Mouse (Mus musculus): ENCODE measurements around the gene A930002H24Rik. TPM values are rescaled to one million over a fixed set of nuclear protein-coding genes. Genes with fewer than 3 reads are reported as not detected.

A930002H24Rik gene
- 1.4 and 2.5 TPM in 2 replicates for polyA plus RNA-seq (2015; fragmentation: Nextera tagmentation; extraction: Ambion mirVana)

- H3K4me2 ChIP-seq (ENCODE audit: low read depth, low read length), result peak within 1 kb of the TSS; percentile 95
- H3K9ac ChIP-seq (ENCODE audit: low read length), result peak within 1 kb of the TSS; percentile 92
- no peaks in the 10 kb centered on the region for H3K27me3 ChIP-seq (ENCODE audit: control insufficient read depth, insufficient read depth, low read length)
- peak; percentile 100 for ATAC-seq (ENCODE audit: insufficient read depth, low FRiP score)
- no peaks in the 10 kb centered on the region for H3K9me3 ChIP-seq (replicated peaks; ENCODE audit: control insufficient read depth, low read length)
- H3K4me3 ChIP-seq (replicated peaks; ENCODE audit: low read length), result peak within 1 kb of the TSS; percentile 96
- WGBS, result 0% methylated on average over 55 of the region's 55 CpGs
- peak within 1 kb of the TSS; percentile 86 for H3K27ac ChIP-seq (ENCODE audit: low read length)
- peaks cover 10% of the 10 kb centered on the region; the same call in 1 of the 2 replicates for H3K4me1 ChIP-seq (ENCODE audit: control insufficient read depth, insufficient read depth, low read length)
- H3K36me3 ChIP-seq (ENCODE audit: control insufficient read depth, insufficient read depth, low read length), result no peaks in the 10 kb centered on the region
Observed at GRCm38 (mm10) chr17:63863647-63864149, at the start of gene A930002H24Rik. Gene A930002H24Rik, minus strand, starts transcription at chr17:63863791.

GRCm38 (mm10) chr17:63909297-63909696 is 45.7 kb upstream of the A930002H24Rik start:
- no peak overlapping the region for H3K9ac ChIP-seq (ENCODE audit: low read length)
- H3K9me3 ChIP-seq (replicated peaks; ENCODE audit: control insufficient read depth, low read length), result no peaks in the 10 kb centered on the region
- no peaks in the 10 kb centered on the region for H3K4me1 ChIP-seq (ENCODE audit: control insufficient read depth, insufficient read depth, low read length)
- no peaks in the 10 kb centered on the region for H3K27me3 ChIP-seq (ENCODE audit: control insufficient read depth, insufficient read depth, low read length)
- no peak overlapping the region for H3K4me2 ChIP-seq (ENCODE audit: low read depth, low read length)
- H3K27ac ChIP-seq (ENCODE audit: low read length), result no peak overlapping the region
- peaks cover 3% of the 10 kb centered on the region; the same call in 1 of the 2 replicates for H3K36me3 ChIP-seq (ENCODE audit: control insufficient read depth, insufficient read depth, low read length)
- WGBS, result 93% methylated on average over 4 of the region's 4 CpGs
- H3K4me3 ChIP-seq (replicated peaks; ENCODE audit: low read length), result no peak overlapping the region
- no peak for ATAC-seq (ENCODE audit: insufficient read depth, low FRiP score)

- H3K9ac ChIP-seq (ENCODE audit: low read length), result no peak overlapping the region
- no peak for ATAC-seq (ENCODE audit: insufficient read depth, low FRiP score)
- H3K4me2 ChIP-seq (ENCODE audit: low read depth, low read length), result no peak overlapping the region
- no peak overlapping the region for H3K4me3 ChIP-seq (replicated peaks; ENCODE audit: low read length)
- no peaks in the 10 kb centered on the region for H3K4me1 ChIP-seq (ENCODE audit: control insufficient read depth, insufficient read depth, low read length)
- H3K27ac ChIP-seq (ENCODE audit: low read length), result no peak overlapping the region
- no peaks in the 10 kb centered on the region for H3K9me3 ChIP-seq (replicated peaks; ENCODE audit: control insufficient read depth, low read length)
- WGBS, result 86% methylated on average over 7 of the region's 7 CpGs
- H3K27me3 ChIP-seq (ENCODE audit: control insufficient read depth, insufficient read depth, low read length), result no peaks in the 10 kb centered on the region
- no peaks in the 10 kb centered on the region for H3K36me3 ChIP-seq (ENCODE audit: control insufficient read depth, insufficient read depth, low read length)
Observed at GRCm38 (mm10) chr17:63897050-63897449, 33.5 kb upstream of the A930002H24Rik start.

GRCm38 (mm10) chr17:63895829-63896228 is 32.2 kb upstream of the A930002H24Rik start:
- Histone ChIP-seq H3K27ac (ENCODE audit: low read length) (no peak overlapping the region), H3K4me2 (ENCODE audit: low read depth, low read length) (no peak overlapping the region), H3K4me3 (replicated peaks; ENCODE audit: low read length) (no peak overlapping the region), H3K36me3 (ENCODE audit: control insufficient read depth, insufficient read depth, low read length) (no peaks in the 10 kb centered on the region), H3K4me1 (ENCODE audit: control insufficient read depth, insufficient read depth, low read length) (no peaks in the 10 kb centered on the region), H3K27me3 (ENCODE audit: control insufficient read depth, insufficient read depth, low read length) (no peaks in the 10 kb centered on the region), H3K9me3 (replicated peaks; ENCODE audit: control insufficient read depth, low read length) (no peaks in the 10 kb centered on the region), H3K9ac (ENCODE audit: low read length) (no peak overlapping the region)
- ATAC-seq (ENCODE audit: insufficient read depth, low FRiP score), result no peak
- WGBS, result 64% methylated on average over 3 of the region's 3 CpGs

GRCm38 (mm10) chr17:63890611-63891010 is 27.0 kb upstream of the A930002H24Rik start:
- H3K4me1 ChIP-seq (ENCODE audit: control insufficient read depth, insufficient read depth, low read length), result 0 out of 2 replicates have a peak, but pooled peaks cover 4% of the 10 kb centered on the region
- no peak overlapping the region for H3K4me2 ChIP-seq (ENCODE audit: low read depth, low read length)
- no peak overlapping the region for H3K27ac ChIP-seq (ENCODE audit: low read length)
- no peak for ATAC-seq (ENCODE audit: insufficient read depth, low FRiP score)
- H3K36me3 ChIP-seq (ENCODE audit: control insufficient read depth, insufficient read depth, low read length), result no peaks in the 10 kb centered on the region
- no peaks in the 10 kb centered on the region for H3K9me3 ChIP-seq (replicated peaks; ENCODE audit: control insufficient read depth, low read length)
- H3K9ac ChIP-seq (ENCODE audit: low read length), result no peak overlapping the region
- no peak overlapping the region for H3K4me3 ChIP-seq (replicated peaks; ENCODE audit: low read length)
- no peaks in the 10 kb centered on the region for H3K27me3 ChIP-seq (ENCODE audit: control insufficient read depth, insufficient read depth, low read length)

GRCm38 (mm10) chr17:63886988-63887387 is 23.4 kb upstream of the A930002H24Rik start:
- 0 out of 2 replicates have a peak, but pooled peaks cover 4% of the 10 kb centered on the region for H3K4me1 ChIP-seq (ENCODE audit: control insufficient read depth, insufficient read depth, low read length)
- 99% methylated on average over 2 of the region's 2 CpGs for WGBS

GRCm38 (mm10) chr17:63880009-63880408 is 16.4 kb upstream of the A930002H24Rik start:
- Histone ChIP-seq H3K4me2 (ENCODE audit: low read depth, low read length) (no peak overlapping the region), H3K4me3 (replicated peaks; ENCODE audit: low read length) (no peak overlapping the region), H3K27me3 (ENCODE audit: control insufficient read depth, insufficient read depth, low read length) (no peaks in the 10 kb centered on the region), H3K36me3 (ENCODE audit: control insufficient read depth, insufficient read depth, low read length) (no peaks in the 10 kb centered on the region), H3K9ac (ENCODE audit: low read length) (no peak overlapping the region), H3K4me1 (ENCODE audit: control insufficient read depth, insufficient read depth, low read length) (no peaks in the 10 kb centered on the region), H3K9me3 (replicated peaks; ENCODE audit: control insufficient read depth, low read length) (no peaks in the 10 kb centered on the region), H3K27ac (ENCODE audit: low read length) (no peak overlapping the region)
- 74% methylated on average over 4 of the region's 4 CpGs for WGBS
- ATAC-seq (ENCODE audit: insufficient read depth, low FRiP score), result no peak

More at GRCm38 (mm10) chr17:63886988-63887387, 23.4 kb upstream of the A930002H24Rik start:
- H3K4me2 ChIP-seq (ENCODE audit: low read depth, low read length), result no peak overlapping the region
- no peak overlapping the region for H3K4me3 ChIP-seq (replicated peaks; ENCODE audit: low read length)
- no peaks in the 10 kb centered on the region for H3K27me3 ChIP-seq (ENCODE audit: control insufficient read depth, insufficient read depth, low read length)
- H3K36me3 ChIP-seq (ENCODE audit: control insufficient read depth, insufficient read depth, low read length), result no peaks in the 10 kb centered on the region
- no peaks in the 10 kb centered on the region for H3K9me3 ChIP-seq (replicated peaks; ENCODE audit: control insufficient read depth, low read length)
- H3K9ac ChIP-seq (ENCODE audit: low read length), result no peak overlapping the region
- H3K27ac ChIP-seq (ENCODE audit: low read length), result no peak overlapping the region
- ATAC-seq (ENCODE audit: insufficient read depth, low FRiP score), result no peak

- Histone ChIP-seq H3K9ac (ENCODE audit: low read length) (no peak overlapping the region), H3K9me3 (replicated peaks; ENCODE audit: control insufficient read depth, low read length) (no peaks in the 10 kb centered on the region), H3K4me3 (replicated peaks; ENCODE audit: low read length) (no peak overlapping the region), H3K27me3 (ENCODE audit: control insufficient read depth, insufficient read depth, low read length) (no peaks in the 10 kb centered on the region), H3K4me1 (ENCODE audit: control insufficient read depth, insufficient read depth, low read length) (no peaks in the 10 kb centered on the region), H3K36me3 (ENCODE audit: control insufficient read depth, insufficient read depth, low read length) (no peaks in the 10 kb centered on the region), H3K4me2 (ENCODE audit: low read depth, low read length) (no peak overlapping the region), H3K27ac (ENCODE audit: low read length) (no peak overlapping the region)
- WGBS, result 75% methylated on average over 4 of the region's 4 CpGs
- no peak for ATAC-seq (ENCODE audit: insufficient read depth, low FRiP score)
Observed at GRCm38 (mm10) chr17:63878889-63879288, 15.3 kb upstream of the A930002H24Rik start.

- H3K4me3 ChIP-seq (replicated peaks; ENCODE audit: low read length), result no peak overlapping the region
- H3K9me3 ChIP-seq (replicated peaks; ENCODE audit: control insufficient read depth, low read length), result no peaks in the 10 kb centered on the region
- H3K4me1 ChIP-seq (ENCODE audit: control insufficient read depth, insufficient read depth, low read length), result no peaks in the 10 kb centered on the region
- no peaks in the 10 kb centered on the region for H3K27me3 ChIP-seq (ENCODE audit: control insufficient read depth, insufficient read depth, low read length)
- no peak overlapping the region for H3K27ac ChIP-seq (ENCODE audit: low read length)
- no peaks in the 10 kb centered on the region for H3K36me3 ChIP-seq (ENCODE audit: control insufficient read depth, insufficient read depth, low read length)
- 96% methylated on average over 7 of the region's 7 CpGs for WGBS
- no peak overlapping the region for H3K9ac ChIP-seq (ENCODE audit: low read length)
- no peak overlapping the region for H3K4me2 ChIP-seq (ENCODE audit: low read depth, low read length)
- ATAC-seq (ENCODE audit: insufficient read depth, low FRiP score), result no peak
Observed at GRCm38 (mm10) chr17:63871773-63872172, 8.2 kb upstream of the A930002H24Rik start.

All from stomach, embryonic 16.5 days (tissue).